Mouse (Mus musculus) erythroblast, adult 5-6 weeks (primary cell): ENCODE results near the gene Bsn. TPM values are rescaled to one million over a fixed set of nuclear protein-coding genes. Genes with fewer than 3 reads are reported as not detected.
"Not testable (repeated sequence)": the region's sequence is repeated elsewhere in the genome, so short reads cannot be mapped to it uniquely, and the experiment has no call there.

Source experiments
- ATAC-seq: replicated peaks from 2 replicates; pipeline ENCODE4 v1.8.0; 2016; ENCODE audit warnings: moderate number of reproducible peaks, mild to moderate bottlenecking, moderate TSS enrichment, inconsistent platforms; ENCODE audit not compliant: poor library complexity, low FRiP score, severe bottlenecking
- total RNA-seq, 2 experiments: library from RNA; stranded (forward) in 1 of 2; stranded (reverse) in 1 of 2; fragments of 150-400 nt in 1 of 2; fragments of 200-764, 138-1000 nt in 1 of 2; gene quantifications; 2 replicates each; pipeline versions ENCODE4 v1.2.3 to v1.2.4; 2015 to 2017; ENCODE audit warnings: low replicate concordance in 2 of 2

The Bsn gene
- total RNA-seq, 2 experiments from 2014 or later: 0.38 to 1.3 TPM

DNA sequence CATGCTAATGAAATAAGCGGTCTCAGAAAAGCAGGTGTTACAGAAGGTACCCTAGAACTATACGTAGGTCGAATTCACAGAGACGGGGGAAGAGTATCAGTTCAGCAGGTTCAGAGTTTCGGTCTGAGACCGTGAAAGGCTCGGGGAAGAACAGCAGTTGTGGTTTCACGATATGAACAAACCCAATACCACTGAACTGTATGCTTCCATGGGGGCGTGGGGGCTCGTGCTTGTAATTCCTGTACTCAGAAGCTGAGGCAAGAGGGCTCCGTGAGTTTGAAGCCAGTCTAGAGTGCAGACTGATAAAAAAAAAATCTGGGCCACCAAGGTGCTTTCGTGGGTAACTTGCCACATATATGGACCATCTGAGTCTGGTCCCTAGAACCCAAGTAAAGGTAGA, 35.4 kb downstream of the Bsn start:
- no peak for ATAC-seq

DNA sequence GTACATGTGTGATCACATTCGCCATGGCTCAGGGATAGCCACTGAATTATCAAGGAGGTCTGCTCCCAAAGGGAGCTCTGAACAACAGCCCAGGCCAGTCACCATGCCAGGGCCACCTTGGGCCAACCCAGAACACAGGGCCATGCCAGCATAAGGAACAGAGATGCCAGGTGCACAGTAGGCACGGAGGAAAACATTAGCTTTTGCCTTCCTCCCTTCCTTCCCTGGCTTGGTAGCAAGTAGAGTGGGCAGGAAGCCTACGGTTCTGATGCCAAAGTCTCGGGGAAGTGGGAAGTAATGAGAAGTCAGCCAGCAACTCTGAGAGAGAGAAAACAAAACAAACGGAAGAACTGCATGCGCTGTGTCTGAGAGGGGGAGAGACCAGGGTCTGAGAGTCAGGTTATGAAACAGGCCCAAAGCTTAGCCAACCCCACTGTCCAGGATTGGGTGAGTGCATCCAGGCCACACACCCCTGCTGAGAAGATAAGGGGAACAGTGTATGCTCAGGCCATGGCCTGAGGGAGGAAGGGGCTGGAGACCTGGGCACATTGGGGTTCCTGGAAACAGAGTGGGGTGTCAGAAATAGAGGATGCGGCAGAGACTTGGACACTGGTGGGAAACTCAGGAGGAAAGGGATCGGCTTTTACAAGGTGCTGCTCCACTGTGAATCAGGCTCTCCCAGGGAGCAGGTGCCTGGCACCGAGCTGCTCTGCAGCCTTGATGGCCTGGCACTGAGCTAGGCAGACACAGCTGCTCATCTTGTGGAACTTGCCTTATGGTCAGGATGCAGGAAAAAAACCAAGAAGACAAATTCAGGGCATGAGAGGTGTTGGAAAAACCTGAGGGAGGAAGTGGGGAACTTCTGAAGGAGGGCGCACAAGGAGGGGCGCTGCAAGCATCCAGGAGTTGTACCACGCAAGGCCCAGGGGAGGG, 36.4 kb downstream of the Bsn start:
- ATAC-seq: no peak

GRCm38 (mm10) chr9:108150486-108150885, 39.7 kb downstream of the Bsn start:
- ATAC-seq: no peak

GRCm38 (mm10) chr9:108149817-108150216, 40.4 kb downstream of the Bsn start:
- no peak for ATAC-seq

DNA sequence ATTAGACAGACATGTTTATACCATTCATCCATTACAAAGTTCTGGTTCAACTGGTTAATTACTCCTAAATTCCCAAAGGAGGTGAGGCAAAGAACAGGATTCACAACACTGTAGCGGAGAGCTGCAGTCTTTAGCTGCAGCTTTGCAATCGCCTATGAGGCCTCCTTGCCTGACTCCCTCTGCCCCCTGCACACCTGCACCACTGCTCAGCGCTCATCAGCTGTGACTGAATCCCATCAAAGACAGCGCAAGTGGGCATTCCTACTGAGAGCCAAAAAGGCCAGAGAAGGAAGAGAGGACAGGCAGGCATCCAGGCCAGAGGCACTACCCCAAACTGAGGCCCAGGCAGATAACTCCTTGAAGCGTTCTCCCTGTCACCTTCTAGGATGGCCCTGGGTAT, 42.6 kb downstream of the Bsn start:
- ATAC-seq: no peak

GRCm38 (mm10) chr9:108146451-108146850, 43.7 kb downstream of the Bsn start:
- ATAC-seq: no peak

DNA sequence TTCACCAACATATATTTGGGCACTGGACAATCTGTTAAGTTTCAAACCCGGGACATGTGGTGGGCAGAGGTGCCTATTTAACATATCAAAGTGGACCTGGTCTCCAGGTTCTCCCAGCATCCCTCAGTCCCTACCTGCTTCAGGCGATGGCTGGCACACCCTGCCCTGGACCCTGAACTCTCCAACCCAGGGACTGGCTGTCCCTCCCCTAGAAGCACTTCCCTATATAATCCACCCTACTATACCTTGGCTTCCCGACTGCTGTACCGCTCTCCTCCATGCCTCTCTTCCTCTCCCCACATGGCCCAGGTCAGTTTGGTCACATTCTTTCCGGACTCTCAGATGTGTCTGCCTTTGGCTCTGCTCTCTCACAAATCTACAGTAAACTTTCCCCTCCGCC, 44.4 kb downstream of the Bsn start:
- no peak for ATAC-seq

- ATAC-seq: no peak
Measured at GRCm38 (mm10) chr9:108144371-108145270, 45.6 kb downstream of the Bsn start.

GRCm38 (mm10) chr9:108143470-108143869, 46.7 kb downstream of the Bsn start:
- ATAC-seq: no peak

DNA sequence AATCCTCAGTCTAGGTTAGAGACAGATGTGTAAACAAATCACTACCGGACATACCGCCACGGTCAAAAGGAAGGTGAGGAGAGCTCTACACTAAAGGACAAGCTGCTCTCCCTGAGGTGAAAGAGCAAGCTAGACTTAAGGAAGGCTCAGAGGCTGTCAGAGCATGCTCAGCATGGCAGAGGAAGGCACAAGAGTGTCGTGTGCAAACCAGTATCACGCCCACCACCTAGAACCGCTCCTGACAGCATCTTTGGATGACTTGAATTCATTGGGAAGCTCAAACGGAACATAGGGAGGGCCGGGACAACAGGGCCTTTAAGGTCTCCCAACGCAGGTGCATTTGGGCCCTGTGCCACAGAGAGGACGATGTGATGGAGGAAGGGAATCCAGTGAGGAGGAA, 48.8 kb downstream of the Bsn start:
- ATAC-seq: no peak

DNA sequence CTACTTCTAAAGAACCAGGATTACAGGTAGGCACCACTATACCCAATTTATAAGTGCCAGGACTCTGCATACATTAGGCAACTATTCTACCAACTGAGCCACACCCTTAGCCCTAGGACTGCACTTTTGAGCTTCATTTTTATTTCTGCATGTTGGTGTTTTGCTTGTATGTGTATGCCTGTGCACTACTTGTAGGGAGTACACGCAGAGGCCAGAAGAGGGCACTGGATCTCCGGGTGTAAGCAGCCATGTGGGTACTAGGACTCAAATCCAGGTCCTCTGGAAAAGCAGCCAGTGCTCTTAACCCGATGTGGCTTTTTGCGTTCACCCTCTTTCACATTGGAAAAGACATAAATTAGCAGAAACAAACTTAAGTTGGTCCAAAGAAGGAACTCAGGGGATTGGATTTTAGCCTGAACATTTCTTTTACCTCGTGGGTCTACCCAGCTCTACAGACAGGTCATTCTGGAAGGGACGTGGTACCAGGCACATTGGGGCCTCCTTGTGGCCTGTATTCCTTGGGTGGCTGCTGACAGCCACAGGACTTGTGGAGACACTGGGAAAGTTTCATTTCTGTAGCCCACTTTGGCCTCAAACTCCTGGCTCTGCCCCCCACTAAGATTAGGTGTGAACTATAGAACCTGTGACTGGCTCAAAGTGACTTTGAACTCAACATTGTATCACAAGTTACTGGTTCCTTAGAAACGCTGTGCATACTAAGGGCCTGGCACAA, 50.1 kb downstream of the Bsn start:
- ATAC-seq: no peak

DNA sequence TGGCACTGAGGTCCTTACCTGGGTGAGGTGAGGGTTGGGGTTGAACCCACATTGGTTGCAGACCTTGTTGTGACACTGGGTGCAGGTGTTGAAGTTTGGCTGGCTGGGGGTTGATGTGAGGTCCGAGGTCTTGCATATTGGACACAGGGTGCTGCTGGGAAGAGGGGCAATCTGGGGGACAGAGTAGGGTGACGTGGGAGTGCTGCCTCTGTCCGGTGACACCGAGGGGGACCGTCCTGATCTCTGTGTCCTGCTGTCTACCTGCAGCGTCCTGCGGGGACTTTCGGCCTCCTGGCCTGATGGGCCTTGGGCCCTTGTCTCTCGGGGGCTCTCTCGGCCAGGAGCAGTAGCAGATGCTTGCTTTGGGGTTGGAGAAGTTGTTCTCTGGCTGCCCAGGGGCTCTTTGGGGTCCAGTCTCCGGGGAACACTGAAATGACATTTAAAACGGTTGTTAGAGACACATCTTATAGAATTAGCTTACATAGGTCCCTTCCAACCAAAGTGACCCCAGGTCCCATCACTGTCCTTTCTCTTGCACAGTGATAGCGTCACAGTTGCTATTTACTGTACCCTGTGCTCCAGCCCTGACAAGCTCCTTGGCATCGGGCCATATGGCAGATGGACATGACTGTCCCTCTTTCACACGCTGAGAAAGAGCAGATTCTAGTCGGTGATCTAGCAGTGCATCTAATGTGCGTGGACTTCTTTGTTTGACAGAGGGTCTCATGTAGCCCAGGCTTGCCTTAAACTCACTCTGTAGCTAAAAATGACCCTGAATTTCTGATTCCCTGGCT, 50.8 kb downstream of the Bsn start:
- no peak for ATAC-seq

DNA sequence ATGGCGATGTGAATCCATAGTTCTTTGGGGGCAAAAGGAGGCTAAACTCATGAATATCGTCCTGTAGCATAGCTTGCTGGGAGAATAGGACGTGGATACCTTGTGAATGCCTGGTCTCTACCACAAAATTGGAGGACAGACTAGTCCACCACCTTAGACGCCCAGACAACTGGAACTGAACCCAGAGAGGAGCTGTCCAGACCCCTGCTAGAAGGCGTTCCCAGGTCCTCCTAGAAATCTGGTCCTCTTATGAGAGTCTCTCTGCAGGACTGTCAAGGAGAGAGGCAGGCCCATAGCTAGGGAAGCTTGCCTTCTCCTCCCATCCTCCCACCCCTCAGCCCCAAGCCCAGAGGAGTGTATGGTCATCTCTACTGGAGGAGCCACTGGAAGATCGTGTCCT, 52.1 kb downstream of the Bsn start:
- ATAC-seq: no peak

- no peak for ATAC-seq
Measured at GRCm38 (mm10) chr9:108137523-108137922, 52.7 kb downstream of the Bsn start.

GRCm38 (mm10) chr9:108136930-108137462, 53.2 kb downstream of the Bsn start:
- ATAC-seq: no peak

- ATAC-seq: peak; percentile 75
Measured at GRCm38 (mm10) chr9:108136225-108136624, 54.0 kb downstream of the Bsn start.

GRCm38 (mm10) chr9:108135679-108136078, 54.5 kb downstream of the Bsn start:
- ATAC-seq: not testable (repeated sequence)

- no peak for ATAC-seq
Measured at GRCm38 (mm10) chr9:108133478-108133877, 56.7 kb downstream of the Bsn start.

DNA sequence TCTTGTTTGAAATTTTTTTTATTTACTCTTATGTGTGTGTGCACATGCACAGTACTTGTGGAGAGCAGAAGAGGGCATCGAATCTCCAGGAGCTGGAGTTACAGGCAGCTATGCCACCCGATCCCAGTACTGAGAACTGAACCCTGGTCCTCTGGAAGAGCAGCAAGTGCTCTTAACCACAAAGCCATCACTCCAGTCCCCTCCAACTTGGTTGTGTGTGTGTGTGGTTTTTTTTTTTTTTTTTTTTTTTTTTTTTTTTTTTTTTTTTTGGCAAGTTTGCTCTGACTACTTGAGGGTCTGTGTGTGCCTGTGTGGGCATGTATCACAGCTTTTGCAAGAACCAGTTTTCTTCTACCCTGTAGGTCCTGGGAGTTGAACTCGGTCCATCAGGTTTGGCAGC, 57.8 kb downstream of the Bsn start:
- ATAC-seq: no peak
